Mouse (Mus musculus) ovary, postnatal 10 days (tissue): ENCODE measurements around the gene Per3.
A peak's percentile ranks its signal among the peaks of the same experiment; 100 is the strongest.

Source experiments
- DNase-seq: peaks from one replicate; pipeline ENCODE4 v3.0.0; 2022; ENCODE audit warnings: low spot score

Per3 gene

GRCm38 (mm10) chr4:151044037-151044943 is at the start of gene Per3:
Gene Per3, minus strand, starts transcription at chr4:151044665.
- DNase-seq: peak; percentile 96

DNA sequence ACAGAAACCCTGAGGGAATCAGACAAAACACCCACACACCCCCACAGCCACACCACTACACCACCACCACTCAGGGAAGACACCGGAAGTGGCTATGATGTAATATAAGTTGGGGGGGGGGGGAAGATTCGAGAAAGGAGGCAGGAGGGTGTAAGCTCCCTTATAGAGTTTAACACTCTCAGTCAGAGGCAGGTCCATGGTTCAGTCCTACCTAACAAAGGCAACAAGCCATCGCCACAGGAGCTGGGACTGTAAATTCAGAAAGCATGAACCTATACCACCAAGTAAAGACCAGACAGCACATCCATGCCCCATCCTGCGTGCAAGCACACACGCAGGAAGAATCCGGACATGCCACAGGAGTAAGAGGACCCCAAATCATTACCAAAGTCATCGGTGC is 44.8 kb upstream of the Per3 start, which contains the start of gene Gm13090:
Gene Gm13090 (plus strand): TSS at position 301 of the 400 bp plus-strand sequence.
- no peak for DNase-seq

GRCm38 (mm10) chr4:151088819-151089218 is 44.4 kb upstream of the Per3 start:
- no peak for DNase-seq

- DNase-seq: no peak
These were observed 42.9 kb upstream of the Per3 start for GRCm38 (mm10) chr4:151087358-151087757.

DNA sequence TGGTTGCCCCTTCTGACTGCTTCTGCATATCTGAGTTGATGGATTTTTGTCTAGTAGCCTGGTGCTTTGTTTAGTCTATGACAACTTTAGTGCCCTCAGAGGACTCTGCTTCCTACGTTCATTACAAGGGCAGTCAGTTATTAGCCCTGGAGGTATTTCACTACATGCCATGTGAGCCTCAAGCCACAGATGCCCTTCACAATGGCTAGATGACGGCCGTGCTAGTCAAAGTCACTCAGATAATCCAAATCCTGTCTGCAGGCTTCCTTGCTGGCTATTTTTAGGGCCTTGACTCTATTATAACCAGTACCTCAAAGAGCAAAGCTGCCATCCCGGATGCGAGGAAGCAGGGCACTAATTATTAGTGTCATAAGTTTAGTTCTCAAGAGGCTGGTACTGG is 38.6 kb upstream of the Per3 start:
- DNase-seq: no peak

- DNase-seq: no peak
These were observed 37.5 kb upstream of the Per3 start for GRCm38 (mm10) chr4:151081977-151082376.

GRCm38 (mm10) chr4:151081355-151081754 is 36.9 kb upstream of the Per3 start:
- no peak for DNase-seq

DNA sequence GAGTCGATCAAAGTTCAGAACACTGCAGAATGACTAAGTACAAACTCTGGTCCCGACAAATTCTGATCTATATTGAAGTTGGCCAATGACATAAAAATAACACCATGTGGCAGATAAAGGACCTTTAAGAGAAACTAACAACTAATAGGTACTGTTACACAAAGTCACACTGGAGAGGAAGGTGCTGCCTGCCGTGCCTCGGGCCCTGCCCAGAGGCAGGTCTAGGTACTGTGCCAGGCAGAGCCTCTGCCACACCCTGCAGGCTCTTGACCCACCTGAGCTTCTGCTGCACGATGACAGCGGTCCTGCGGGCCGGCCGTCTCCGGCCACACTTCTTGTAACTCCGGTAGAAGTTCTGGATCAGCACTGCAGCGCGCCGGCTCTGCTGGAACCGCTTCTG is 30.4 kb upstream of the Per3 start:
- no peak for DNase-seq

- DNase-seq: peak; percentile 69
These were observed 28.8 kb upstream of the Per3 start for GRCm38 (mm10) chr4:151073108-151073744.

GRCm38 (mm10) chr4:151070962-151071361 is 26.5 kb upstream of the Per3 start:
- DNase-seq: no peak

DNA sequence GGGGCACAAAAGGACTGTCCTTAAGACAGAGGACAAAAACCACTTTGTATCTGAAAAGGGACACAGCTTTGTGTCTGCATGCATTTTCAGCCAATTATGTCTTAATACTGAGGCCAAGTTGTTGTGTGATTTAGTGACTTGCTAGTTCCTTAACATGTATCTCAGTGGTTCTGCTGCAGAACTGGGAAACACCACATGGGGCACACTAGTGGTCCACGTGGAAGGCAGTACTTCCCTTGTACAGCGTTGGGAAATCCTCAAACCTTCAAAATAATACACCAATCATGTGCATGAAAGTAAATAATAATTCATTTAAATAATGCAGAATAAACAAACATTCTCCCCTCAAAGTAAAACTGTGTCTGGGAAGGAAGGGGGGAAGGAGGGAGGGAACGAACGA is 24.3 kb upstream of the Per3 start:
- DNase-seq: no peak

GRCm38 (mm10) chr4:151059566-151059965 is 15.1 kb upstream of the Per3 start:
- no peak for DNase-seq

GRCm38 (mm10) chr4:151058634-151059033 is 14.2 kb upstream of the Per3 start:
- no peak for DNase-seq

- peak; percentile 91 for DNase-seq
These were observed 13.2 kb upstream of the Per3 start, which contains the start of gene Vamp3 for GRCm38 (mm10) chr4:151057347-151058321. Gene Vamp3, minus strand, starts transcription at chr4:151057963.

- DNase-seq: no peak
These were observed 6.7 kb upstream of the Per3 start for GRCm38 (mm10) chr4:151051162-151051561.

- no peak for DNase-seq
These were observed 2.1 kb upstream of the Per3 start for GRCm38 (mm10) chr4:151046524-151046923.

- DNase-seq: no peak
These were observed 592 bp upstream of the Per3 start for GRCm38 (mm10) chr4:151044944-151045570.

GRCm38 (mm10) chr4:151043281-151043680 is 1.2 kb downstream of the Per3 start:
- no peak for DNase-seq

DNA sequence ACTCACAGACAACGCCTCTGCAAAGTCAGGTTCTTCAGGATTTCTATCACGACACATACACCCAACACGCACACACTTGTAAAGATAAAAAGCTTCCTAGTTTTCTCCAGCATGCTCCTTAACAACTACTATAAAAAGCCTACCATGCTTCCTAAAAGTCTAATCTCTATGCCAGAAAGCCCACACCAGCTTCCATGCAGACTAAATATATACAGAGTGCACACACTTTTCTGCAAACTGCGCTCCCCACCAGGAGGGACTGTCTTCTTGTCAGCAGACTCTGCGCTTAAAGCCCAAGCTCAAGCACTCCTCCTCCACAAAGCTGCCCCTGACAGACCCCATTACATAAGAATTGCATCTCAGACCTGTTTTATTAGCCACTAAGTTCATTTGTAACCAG is 3.0 kb downstream of the Per3 start:
- DNase-seq: no peak

GRCm38 (mm10) chr4:151037800-151038199 is 6.7 kb downstream of the Per3 start:
- DNase-seq: no peak

- no peak for DNase-seq
These were observed 7.9 kb downstream of the Per3 start for GRCm38 (mm10) chr4:151036521-151036920.

DNA sequence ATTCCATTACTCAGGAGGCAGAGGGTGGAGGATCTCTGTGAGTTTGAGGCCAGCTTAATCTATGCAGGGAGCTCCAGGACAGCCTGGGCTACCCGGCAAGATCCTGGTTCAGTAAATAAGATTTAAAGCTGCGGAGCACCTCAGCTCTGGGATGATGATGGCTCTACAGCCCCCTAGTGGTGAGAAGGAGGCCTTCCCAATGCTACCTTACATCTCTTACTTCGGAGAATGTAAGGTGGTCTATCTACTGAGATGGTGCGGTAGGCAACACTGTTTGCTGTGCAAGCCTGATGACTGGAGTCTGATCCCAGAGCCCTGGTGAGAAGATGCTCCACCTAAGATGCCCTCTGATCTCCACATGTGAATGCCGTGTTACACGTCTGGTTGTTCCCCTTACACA is 17.5 kb downstream of the Per3 start:
- DNase-seq: no peak
